Mouse (Mus musculus): ENCODE results near the gene Bzw1. TPM values are rescaled to one million over a fixed set of nuclear protein-coding genes. Genes with fewer than 3 reads are reported as not detected.

Gene Bzw1
- polyA plus RNA-seq, 1 experiment from 2014 or later = 205 TPM

- CTCF ChIA-PET = interaction anchor here (1.0 kb wide), 1 partner anchor 17 kb away, joined by 3 read pairs; no protein-coding TSS in a partner anchor
- TF ChIP-seq CTCF (IDR thresholded peaks at IDR 0.05) = no peak
- DNase-seq (ENCODE audit: low read depth, low spot score) (no peak), ATAC-seq (no peak)
- in situ Hi-C loops (cut with MboI; ENCODE audit: low pct_unique_long_range_greater_than_20kb) = loop anchor here (25.0 kb wide), 1 partner anchor 1004 kb away; the partner anchor contains the start of genes Maip1 and Tyw5
- H3K27me3 ChIP-seq = no peaks in the 10 kb centered on the region
- POLR2A ChIA-PET = interaction anchor here (0.8 to 1.1 kb wide), 3 partner anchors 10 to 22 kb away, joined by 4 to 6 read pairs (median 4); no protein-coding TSS in a partner anchor
Observed at GRCm38 (mm10) chr1:58416048-58416447, 23.4 kb downstream of the Bzw1 start.

DNA sequence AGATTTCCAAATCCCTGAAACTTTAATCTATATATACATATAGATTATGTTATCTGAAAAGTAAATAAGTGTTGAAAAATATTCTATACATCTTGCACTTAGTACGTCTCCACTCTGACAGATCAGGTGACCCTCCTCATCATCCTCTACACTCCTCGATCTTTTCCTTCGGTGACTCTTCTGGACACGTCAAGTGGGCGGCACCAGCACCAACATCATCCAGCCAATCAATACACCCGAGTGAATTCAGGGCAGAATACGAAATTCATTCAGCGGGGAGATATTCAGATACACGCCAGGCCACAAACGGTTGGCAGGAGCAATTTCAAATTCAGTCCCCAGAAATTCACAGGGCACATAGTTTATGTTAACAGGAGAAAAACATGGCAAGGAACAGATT lies 27.3 kb downstream of the Bzw1 start:
- no peak for TF ChIP-seq CTCF (IDR thresholded peaks at IDR 0.05)
- ChIA-PET POLR2A (no interaction called here), CTCF (no interaction called here)
- DNase-seq (ENCODE audit: low read depth, low spot score) = no peak
- no peaks in the 10 kb centered on the region for H3K27me3 ChIP-seq
- ATAC-seq = no peak
- in situ Hi-C loops (cut with MboI; ENCODE audit: low pct_unique_long_range_greater_than_20kb) = loop anchor here (25.0 kb wide), 1 partner anchor 1008 kb away; the partner anchor contains the start of genes Maip1 and Tyw5

DNA sequence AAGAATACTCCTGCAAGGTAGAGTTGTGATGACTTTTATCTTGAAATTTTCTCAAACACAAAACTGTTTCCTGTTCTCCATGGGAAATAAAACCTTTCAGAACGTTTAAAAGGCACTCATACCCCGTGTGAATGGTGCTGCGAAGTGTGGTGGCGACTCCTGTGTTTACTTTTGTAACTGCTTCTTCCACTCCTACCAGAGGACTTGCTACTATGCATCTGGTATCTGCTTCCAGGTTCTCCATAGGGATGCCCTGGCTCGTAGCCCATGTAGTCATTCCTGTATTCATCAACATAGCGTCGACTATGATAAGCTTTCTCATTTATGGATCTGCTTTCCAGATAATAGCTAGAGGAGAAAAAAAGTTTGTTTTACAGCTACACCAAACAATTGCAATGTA lies 28.3 kb downstream of the Bzw1 start:
- CTCF ChIA-PET = interaction anchor here (0.8 to 1.4 kb wide), 4 partner anchors 23 to 67 kb away, joined by 3 to 4 read pairs (median 3); no protein-coding TSS in a partner anchor
- H3K27me3 ChIP-seq = no peaks in the 10 kb centered on the region
- ATAC-seq = no peak
- in situ Hi-C loops (cut with MboI; ENCODE audit: low pct_unique_long_range_greater_than_20kb) = loop anchor here (25.0 kb wide), 1 partner anchor 1009 kb away; the partner anchor contains the start of genes Maip1 and Tyw5
- DNase-seq (ENCODE audit: low read depth, low spot score) = no peak
- POLR2A ChIA-PET = interaction anchor here (1.0 kb wide), 1 partner anchor 8 kb away, joined by 5 read pairs; no protein-coding TSS in a partner anchor
- TF ChIP-seq CTCF (IDR thresholded peaks at IDR 0.05) = no peak

- CTCF ChIA-PET = interaction anchor here (1.0 kb wide), 1 partner anchor 29 kb away, joined by 3 read pairs; no protein-coding TSS in a partner anchor
- ATAC-seq (no peak), DNase-seq (ENCODE audit: low read depth, low spot score) (no peak)
- no peak for TF ChIP-seq CTCF (IDR thresholded peaks at IDR 0.05)
- POLR2A ChIA-PET = interaction anchor here (0.6 to 1.7 kb wide), 4 partner anchors 11 to 22 kb away, joined by 3 to 5 read pairs (median 4); partner anchors contain the start of gene Nif3l1
- H3K27me3 ChIP-seq = no peaks in the 10 kb centered on the region
- in situ Hi-C loops (cut with MboI; ENCODE audit: low pct_unique_long_range_greater_than_20kb) = loop anchor here (25.0 kb wide), 1 partner anchor 1011 kb away; the partner anchor contains the start of genes Maip1 and Tyw5
Observed at GRCm38 (mm10) chr1:58422879-58423278, 30.2 kb downstream of the Bzw1 start.

- CTCF ChIA-PET = interaction anchor here (1.0 kb wide), 1 partner anchor 29 kb away, joined by 3 read pairs; no protein-coding TSS in a partner anchor
- in situ Hi-C loops (cut with MboI; ENCODE audit: low pct_unique_long_range_greater_than_20kb) = loop anchor here (25.0 kb wide), 1 partner anchor 1011 kb away; the partner anchor contains the start of genes Maip1 and Tyw5
Observed at GRCm38 (mm10) chr1:58423371-58424248, 30.9 kb downstream of the Bzw1 start, which contains the start of gene Clk1. Gene Clk1 (minus strand): TSS chr1:58424066.

DNA sequence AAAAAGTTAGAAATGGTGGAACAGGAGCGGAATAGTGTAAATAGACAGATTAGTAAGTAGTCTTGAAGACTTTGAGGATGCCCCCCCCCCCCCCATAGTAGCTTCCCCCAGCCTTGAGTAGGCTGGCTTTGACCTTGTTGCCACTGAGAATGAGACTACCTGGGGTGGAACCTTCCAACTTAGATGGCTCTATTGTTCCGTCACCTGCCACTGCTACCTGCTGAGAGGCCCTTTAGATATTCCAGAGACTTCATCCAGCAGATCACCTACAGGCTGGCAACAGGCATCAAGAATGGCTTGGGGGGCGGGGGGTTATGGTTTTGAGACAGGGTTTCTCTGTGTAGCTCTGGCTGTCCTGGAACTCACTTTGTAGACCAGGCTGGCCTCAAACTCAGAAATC lies 31.9 kb downstream of the Bzw1 start:
- no peak for TF ChIP-seq CTCF (IDR thresholded peaks at IDR 0.05)
- no peaks in the 10 kb centered on the region for H3K27me3 ChIP-seq
- ATAC-seq = no peak
- no peak for DNase-seq (ENCODE audit: low read depth, low spot score)
- ChIA-PET POLR2A (interaction anchor here (0.6 kb wide), 1 partner anchor 265 kb away, joined by 3 read pairs; no protein-coding TSS in a partner anchor), CTCF (no interaction called here)
- in situ Hi-C loops (cut with MboI; ENCODE audit: low pct_unique_long_range_greater_than_20kb) = loop anchor here (25.0 kb wide), 1 partner anchor 1012 kb away; the partner anchor contains the start of genes Maip1 and Tyw5

More at GRCm38 (mm10) chr1:58423371-58424248, 30.9 kb downstream of the Bzw1 start, which contains the start of gene Clk1:
- DNase-seq (ENCODE audit: low read depth, low spot score) (no peak), ATAC-seq (peak; percentile 49)
- POLR2A ChIA-PET = interaction anchor here (0.9 to 1.7 kb wide), 5 partner anchors 11 to 31 kb away, joined by 3 to 5 read pairs (median 4); partner anchors contain the start of genes Bzw1 and Nif3l1
- no peak for TF ChIP-seq CTCF (IDR thresholded peaks at IDR 0.05)
- H3K27me3 ChIP-seq = no peaks in the 10 kb centered on the region

- in situ Hi-C loops (cut with MboI; ENCODE audit: low pct_unique_long_range_greater_than_20kb) = no loop called here
- CTCF ChIA-PET = interaction anchor here (0.9 kb wide), 1 partner anchor 18 kb away, joined by 3 read pairs; no protein-coding TSS in a partner anchor
- no peak for TF ChIP-seq CTCF (IDR thresholded peaks at IDR 0.05)
- POLR2A ChIA-PET = interaction anchor here (1.0 to 2.2 kb wide), 4 partner anchors 14 to 23 kb away, joined by 3 to 5 read pairs (median 4); partner anchors contain the start of gene Clk1
- DNase-seq (ENCODE audit: low read depth, low spot score) (no peak), ATAC-seq (no peak)
- no peaks in the 10 kb centered on the region for H3K27me3 ChIP-seq
Observed at GRCm38 (mm10) chr1:58444691-58445090, 52.0 kb downstream of the Bzw1 start.

- ChIA-PET POLR2A (interaction anchor here (0.7 to 2.2 kb wide), 6 partner anchors 9 to 487 kb away, joined by 3 to 5 read pairs (median 4); partner anchors contain the start of gene Clk1), CTCF (interaction anchor here (0.9 to 2.4 kb wide), 2 partner anchors 15 to 18 kb away, joined by 3 to 7 read pairs; no protein-coding TSS in a partner anchor)
- TF ChIP-seq CTCF (IDR thresholded peaks at IDR 0.05) = no peak
- DNase-seq (ENCODE audit: low read depth, low spot score) (no peak), ATAC-seq (peak; percentile 92)
- H3K27me3 ChIP-seq = no peaks in the 10 kb centered on the region
- in situ Hi-C loops (cut with MboI; ENCODE audit: low pct_unique_long_range_greater_than_20kb) = no loop called here
Observed at GRCm38 (mm10) chr1:58445143-58445722, 52.5 kb downstream of the Bzw1 start, which contains the start of the genes Nif3l1 and Ppil3. Gene Nif3l1 (plus strand): TSS chr1:58445151. Gene Ppil3 (minus strand): TSS chr1:58445486.

DNA sequence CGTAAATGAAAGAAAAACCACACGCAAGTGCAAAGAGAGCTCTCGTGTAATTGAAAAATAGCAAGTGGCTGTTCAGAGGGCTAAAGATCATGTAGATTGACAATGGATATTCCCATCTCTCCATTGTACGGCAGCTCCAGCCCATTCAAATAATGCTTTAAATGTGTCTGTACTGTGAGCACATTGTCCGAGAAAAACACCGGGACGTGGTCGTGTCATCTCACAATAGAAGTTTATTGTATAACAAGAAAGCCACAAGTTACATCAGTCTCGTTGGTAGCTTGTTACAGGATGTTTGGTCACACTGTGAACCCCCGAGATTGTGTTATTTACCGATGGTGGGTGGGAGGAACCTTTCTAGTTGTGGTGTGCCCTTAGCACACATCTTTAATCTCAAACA lies 53.2 kb downstream of the Bzw1 start:
- in situ Hi-C loops (cut with MboI; ENCODE audit: low pct_unique_long_range_greater_than_20kb) = no loop called here
- DNase-seq (ENCODE audit: low read depth, low spot score) = no peak
- TF ChIP-seq CTCF (IDR thresholded peaks at IDR 0.05) = no peak
- ChIA-PET POLR2A (interaction anchor here (0.7 to 1.6 kb wide), 3 partner anchors 9 to 487 kb away, joined by 3 to 4 read pairs (median 3); no protein-coding TSS in a partner anchor), CTCF (interaction anchor here (2.4 kb wide), 1 partner anchor 16 kb away, joined by 7 read pairs; no protein-coding TSS in a partner anchor)
- ATAC-seq = no peak
- no peaks in the 10 kb centered on the region for H3K27me3 ChIP-seq

Data from Patski (cell line).